Mouse (Mus musculus) midbrain, embryonic 12.5 days (tissue): ENCODE measurements around the gene Gnb1l. TPM values are rescaled to one million over a fixed set of nuclear protein-coding genes. Genes with fewer than 3 reads are reported as not detected.

Source experiments
- ATAC-seq: fragments of 200-750 bp; cut with Nextera tagmentation; 2 replicates; pipeline ENCODE4 v1.8.0; 2017; ENCODE audit warnings: low read depth, moderate TSS enrichment, moderate library complexity; ENCODE audit not compliant: low FRiP score
- H3K27ac ChIP-seq: fragments of 300-500 bp; sonication (generic); replicated peaks from 2 replicates; pipeline ENCODE4 v1.5.1; 2016; ENCODE audit warnings: mild to moderate bottlenecking
- H3K27me3 ChIP-seq: fragments of 300-500 bp; sonication (generic); 2 replicates; pipeline ENCODE4 v1.6.1; 2016; ENCODE audit warnings: mild to moderate bottlenecking
- H3K36me3 ChIP-seq: fragments of 300-500 bp; sonication (generic); 2 replicates; pipeline ENCODE4 v1.6.1; 2016
- H3K4me1 ChIP-seq: fragments of 300-500 bp; sonication (generic); 2 replicates; pipeline ENCODE4 v1.6.1; 2016
- H3K4me2 ChIP-seq: fragments of 300-500 bp; sonication (generic); replicated peaks from 2 replicates; pipeline ENCODE4 v1.6.1; 2016; ENCODE audit warnings: mild to moderate bottlenecking, moderate library complexity
- H3K4me3 ChIP-seq: fragments of 300-500 bp; sonication (generic); 2 replicates; pipeline ENCODE4 v1.5.1; 2016; ENCODE audit warnings: mild to moderate bottlenecking
- H3K9ac ChIP-seq: fragments of 300-500 bp; sonication (generic); replicated peaks from 2 replicates; pipeline ENCODE4 v1.6.1; 2016; ENCODE audit warnings: mild to moderate bottlenecking, moderate library complexity
- H3K9me3 ChIP-seq: fragments of 300-500 bp; sonication (generic); 2 replicates; pipeline ENCODE4 v1.6.1; 2016; ENCODE audit warnings: mild to moderate bottlenecking
- WGBS: fragments of 180-500 bp; shearing (Covaris S2); methylation state at CpG from one replicate; pipeline ENCODE4 v1.1.7; 2016; 5-methylcytosine and 5-hydroxymethylcytosine counted together
- polyA plus RNA-seq: library from polyadenylated mRNA; unstranded; fragments of >200 nt; fragmentation: Nextera tagmentation; extraction: Ambion mirVana; gene quantifications from 2 replicates; pipeline ENCODE4 v1.2.1, GENCODE M21; 2016

Gnb1l gene
- polyA plus RNA-seq, 1 experiment from 2014 or later, result 11.0 TPM

GRCm38 (mm10) chr16:18591047-18592018 lies 92.8 kb downstream of the Gnb1l start:
- H3K27ac ChIP-seq, result no peak overlapping the region
- ATAC-seq, result no peak
- peak overlapping the region; percentile 22 for H3K4me3 ChIP-seq
- H3K9ac ChIP-seq, result 0 out of 2 replicates have a peak overlapping the region, but pooled peaks have one; percentile 11
- H3K36me3 ChIP-seq, result no peaks in the 10 kb centered on the region
- H3K4me1 ChIP-seq, result peaks cover 34% of the 10 kb centered on the region
- WGBS, result 2% methylated on average over 59 of the region's 59 CpGs
- no peaks in the 10 kb centered on the region for H3K9me3 ChIP-seq
- H3K4me2 ChIP-seq, result peak overlapping the region; percentile 40
- peaks cover 97% of the 10 kb centered on the region for H3K27me3 ChIP-seq

DNA sequence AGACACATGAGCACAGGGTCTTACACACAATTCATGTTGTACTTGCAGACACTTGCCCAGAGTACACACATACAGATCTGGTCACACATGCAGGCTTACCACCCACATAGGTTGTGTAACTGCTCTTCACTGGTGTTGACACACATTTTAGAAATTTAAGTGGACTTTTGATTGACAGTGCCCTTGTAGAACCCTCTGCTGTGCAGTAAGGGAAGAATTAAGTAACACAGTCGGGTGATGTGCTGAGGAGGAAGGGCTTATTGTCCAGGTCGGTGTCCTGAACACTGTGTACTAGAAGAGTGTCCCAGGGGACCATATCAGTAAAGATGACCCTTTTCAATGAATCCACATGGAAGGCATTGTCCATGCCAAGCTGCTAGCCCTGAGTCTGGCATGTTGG lies 95.4 kb downstream of the Gnb1l start:
- no peak for ATAC-seq
- no peak overlapping the region for H3K9ac ChIP-seq
- no peaks in the 10 kb centered on the region for H3K9me3 ChIP-seq
- no peak overlapping the region for H3K4me2 ChIP-seq
- no peak overlapping the region for H3K27ac ChIP-seq
- H3K27me3 ChIP-seq, result peaks cover 85% of the 10 kb centered on the region
- no peak overlapping the region for H3K4me3 ChIP-seq
- 71% methylated on average over 2 of the region's 2 CpGs for WGBS
- H3K4me1 ChIP-seq, result peaks cover 17% of the 10 kb centered on the region
- no peaks in the 10 kb centered on the region for H3K36me3 ChIP-seq

- ATAC-seq, result no peak
- H3K36me3 ChIP-seq, result no peaks in the 10 kb centered on the region
- 45% methylated on average over 5 of the region's 5 CpGs for WGBS
- H3K4me1 ChIP-seq, result peaks cover 6% of the 10 kb centered on the region
- no peak overlapping the region for H3K27ac ChIP-seq
- no peak overlapping the region for H3K4me3 ChIP-seq
- H3K27me3 ChIP-seq, result peaks cover 67% of the 10 kb centered on the region
- H3K9ac ChIP-seq, result no peak overlapping the region
- H3K4me2 ChIP-seq, result no peak overlapping the region
- no peaks in the 10 kb centered on the region for H3K9me3 ChIP-seq
These were observed 97.7 kb downstream of the Gnb1l start for GRCm38 (mm10) chr16:18596255-18596654.

GRCm38 (mm10) chr16:18598006-18598405 lies 99.5 kb downstream of the Gnb1l start:
- H3K36me3 ChIP-seq, result no peaks in the 10 kb centered on the region
- peaks cover 58% of the 10 kb centered on the region for H3K27me3 ChIP-seq
- H3K4me2 ChIP-seq, result no peak overlapping the region
- 94% methylated on average over 3 of the region's 3 CpGs for WGBS
- no peak overlapping the region for H3K4me3 ChIP-seq
- H3K4me1 ChIP-seq, result no peaks in the 10 kb centered on the region
- H3K27ac ChIP-seq, result no peak overlapping the region
- H3K9ac ChIP-seq, result no peak overlapping the region
- no peak for ATAC-seq
- no peaks in the 10 kb centered on the region for H3K9me3 ChIP-seq

- Histone ChIP-seq H3K36me3 (no peaks in the 10 kb centered on the region), H3K4me1 (no peaks in the 10 kb centered on the region), H3K27ac (no peak overlapping the region), H3K4me2 (no peak overlapping the region), H3K9ac (no peak overlapping the region), H3K9me3 (no peaks in the 10 kb centered on the region), H3K4me3 (no peak overlapping the region), H3K27me3 (peaks cover 25% of the 10 kb centered on the region)
- WGBS, result 64% methylated on average over 7 of the region's 7 CpGs
- no peak for ATAC-seq
These were observed 102.9 kb downstream of the Gnb1l start for GRCm38 (mm10) chr16:18601447-18601846.

DNA sequence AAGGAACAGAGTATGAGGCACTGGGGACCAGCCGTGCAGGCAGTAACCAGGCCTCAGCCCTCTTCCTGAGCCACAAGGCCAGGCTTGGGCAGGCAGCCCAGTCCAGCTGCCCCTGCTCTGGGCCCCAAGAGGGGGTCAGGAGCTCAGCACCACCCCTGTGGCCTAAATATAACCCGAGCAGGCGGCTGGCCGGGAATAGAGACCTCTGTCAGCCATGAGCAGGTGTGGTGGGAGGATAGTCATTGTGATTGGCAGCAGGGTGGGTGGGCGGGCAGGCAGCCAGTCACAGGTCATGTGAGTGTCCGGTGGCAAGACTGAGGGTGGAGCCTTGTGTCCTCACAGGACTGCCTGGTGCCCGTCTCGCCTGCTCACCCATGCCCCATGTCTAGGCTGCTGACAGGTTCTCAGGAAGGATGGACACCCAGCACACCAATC lies 105.8 kb downstream of the Gnb1l start:
- Histone ChIP-seq H3K36me3 (no peaks in the 10 kb centered on the region), H3K4me1 (peaks cover 6% of the 10 kb centered on the region; the same call in 1 of the 2 replicates), H3K4me3 (no peak overlapping the region), H3K27me3 (peaks cover 31% of the 10 kb centered on the region), H3K4me2 (no peak overlapping the region), H3K27ac (no peak overlapping the region), H3K9me3 (no peaks in the 10 kb centered on the region), H3K9ac (no peak overlapping the region)
- ATAC-seq, result no peak
- 71% methylated on average over 8 of the region's 8 CpGs for WGBS

DNA sequence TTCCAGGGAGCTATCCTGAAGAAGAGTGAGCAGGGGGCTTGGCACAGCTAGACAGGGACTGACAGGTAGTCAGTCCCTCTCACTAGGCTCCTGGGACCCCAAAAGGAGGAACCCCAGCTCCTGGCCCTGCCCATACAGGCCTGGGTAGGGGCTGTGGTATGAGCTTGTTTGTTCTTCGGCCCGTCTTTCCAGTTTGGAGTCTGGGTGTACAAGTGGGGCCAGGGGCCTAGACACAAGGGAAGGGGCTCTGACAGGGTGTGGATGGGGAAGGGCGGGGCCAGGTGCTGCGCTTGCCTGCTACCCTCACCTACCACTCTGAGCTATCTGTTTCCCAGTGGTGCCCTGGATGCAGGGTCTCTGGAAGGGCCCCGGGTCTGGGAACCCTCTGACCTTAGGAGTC lies 107.2 kb downstream of the Gnb1l start:
- H3K27me3 ChIP-seq, result peaks cover 40% of the 10 kb centered on the region
- H3K4me2 ChIP-seq, result no peak overlapping the region
- H3K4me3 ChIP-seq, result no peak overlapping the region
- H3K4me1 ChIP-seq, result peaks cover 6% of the 10 kb centered on the region; the same call in 1 of the 2 replicates
- no peak for ATAC-seq
- H3K27ac ChIP-seq, result no peak overlapping the region
- 87% methylated on average over 5 of the region's 5 CpGs for WGBS
- no peak overlapping the region; the same call in 1 of the 2 replicates for H3K9ac ChIP-seq
- no peaks in the 10 kb centered on the region for H3K36me3 ChIP-seq
- no peaks in the 10 kb centered on the region for H3K9me3 ChIP-seq

GRCm38 (mm10) chr16:18608226-18608625 lies 109.7 kb downstream of the Gnb1l start:
- 6% methylated on average over 11 of the region's 11 CpGs for WGBS
- no peak for ATAC-seq
- H3K27ac ChIP-seq, result no peak overlapping the region

DNA sequence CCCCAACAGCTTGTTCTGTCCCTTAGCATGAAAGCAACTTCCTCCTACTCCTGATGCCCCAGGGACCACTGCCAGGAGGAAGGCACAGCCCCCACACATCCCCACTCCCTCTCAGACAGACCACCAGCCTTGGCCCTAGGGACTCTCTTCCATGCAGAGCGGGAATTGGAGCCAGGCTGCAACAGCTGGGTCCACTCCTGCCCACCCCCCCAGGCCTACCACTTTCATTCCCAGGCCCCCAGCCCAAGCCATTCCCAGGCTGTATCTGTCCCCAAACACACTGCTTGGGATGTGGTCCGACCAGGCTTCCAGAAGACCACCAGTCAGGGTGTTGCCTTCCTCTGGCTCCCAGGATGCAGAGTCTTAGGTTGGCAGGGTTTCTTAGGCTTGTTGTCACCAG lies 110.6 kb downstream of the Gnb1l start:
- Histone ChIP-seq H3K36me3 (no peaks in the 10 kb centered on the region), H3K9ac (no peak overlapping the region), H3K4me2 (no peak overlapping the region), H3K4me1 (peaks cover 6% of the 10 kb centered on the region; the same call in 1 of the 2 replicates), H3K9me3 (no peaks in the 10 kb centered on the region), H3K27me3 (peaks cover 59% of the 10 kb centered on the region), H3K4me3 (no peak overlapping the region), H3K27ac (no peak overlapping the region)
- WGBS, result 75% methylated on average over 2 of the region's 2 CpGs
- ATAC-seq, result no peak

More at GRCm38 (mm10) chr16:18608226-18608625, 109.7 kb downstream of the Gnb1l start:
- H3K4me3 ChIP-seq, result no peak overlapping the region
- H3K27me3 ChIP-seq, result peaks cover 52% of the 10 kb centered on the region
- no peaks in the 10 kb centered on the region for H3K36me3 ChIP-seq
- no peaks in the 10 kb centered on the region for H3K9me3 ChIP-seq
- H3K4me2 ChIP-seq, result peak overlapping the region; percentile 26
- peaks cover 6% of the 10 kb centered on the region; the same call in 1 of the 2 replicates for H3K4me1 ChIP-seq
- H3K9ac ChIP-seq, result no peak overlapping the region

- Histone ChIP-seq H3K4me3 (no peak overlapping the region), H3K36me3 (no peaks in the 10 kb centered on the region), H3K9ac (no peak overlapping the region), H3K9me3 (no peaks in the 10 kb centered on the region), H3K4me1 (peaks cover 6% of the 10 kb centered on the region; the same call in 1 of the 2 replicates), H3K4me2 (no peak overlapping the region), H3K27me3 (peaks cover 69% of the 10 kb centered on the region), H3K27ac (no peak overlapping the region)
- no peak for ATAC-seq
- 87% methylated on average over 13 of the region's 13 CpGs for WGBS
These were observed 113.2 kb downstream of the Gnb1l start for GRCm38 (mm10) chr16:18611752-18612151.

DNA sequence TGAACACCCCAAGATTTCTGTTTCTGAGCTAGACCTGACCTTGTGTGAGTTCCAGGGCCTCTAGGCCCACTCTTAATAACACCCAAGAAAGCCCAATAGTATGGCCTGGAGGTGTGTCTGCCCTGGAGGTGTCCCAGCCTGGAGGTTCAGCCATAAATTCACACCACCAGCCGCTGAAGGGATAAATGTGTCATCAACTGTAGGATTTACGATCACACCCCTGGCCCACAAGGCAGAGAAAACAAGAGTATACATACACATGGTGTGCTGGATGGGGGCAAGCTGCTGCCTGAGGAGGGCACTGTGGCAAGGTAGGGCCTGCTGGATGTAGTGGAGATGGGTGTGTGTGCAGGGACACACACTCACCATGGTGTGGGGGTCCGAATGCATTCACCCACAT lies 114.8 kb downstream of the Gnb1l start:
- WGBS, result 95% methylated on average over 3 of the region's 3 CpGs
- H3K9me3 ChIP-seq, result no peaks in the 10 kb centered on the region
- peaks cover 75% of the 10 kb centered on the region for H3K27me3 ChIP-seq

More for the DNA sequence above, 114.8 kb downstream of the Gnb1l start:
- ATAC-seq, result no peak
- Histone ChIP-seq H3K36me3 (no peaks in the 10 kb centered on the region), H3K4me1 (peaks cover 7% of the 10 kb centered on the region), H3K27ac (no peak overlapping the region), H3K9ac (no peak overlapping the region), H3K4me3 (no peak overlapping the region), H3K4me2 (no peak overlapping the region)
